Mouse (Mus musculus): ENCODE measurements at regions not wholly inside any gene's neighbourhood (a gene's known extent, or its start where the extent isn't known, plus 50 kb on each side); places are given as distances from the start of the nearest gene placed in this dataset.

DNA sequence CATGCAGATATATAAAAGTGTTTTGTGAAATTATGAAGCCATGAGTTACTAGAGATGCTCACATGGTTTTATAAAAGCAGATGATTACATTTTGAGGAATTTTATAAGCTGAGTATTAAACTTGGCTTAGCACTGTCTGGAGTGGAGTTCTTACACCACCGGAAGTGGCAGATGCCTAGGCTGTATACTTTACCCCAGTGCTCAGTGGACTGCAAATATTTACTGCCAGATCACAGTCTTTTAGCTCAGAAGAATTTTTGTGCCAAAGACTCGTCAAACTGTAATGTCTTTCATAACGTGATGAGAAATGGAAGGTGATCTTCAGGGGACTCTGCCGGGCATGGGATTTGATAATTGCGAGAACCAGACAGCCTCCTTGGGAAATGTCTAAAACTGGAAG is 136.1 kb upstream of the 9330182O14Rik start:
- DNase-seq: no peak

DNA sequence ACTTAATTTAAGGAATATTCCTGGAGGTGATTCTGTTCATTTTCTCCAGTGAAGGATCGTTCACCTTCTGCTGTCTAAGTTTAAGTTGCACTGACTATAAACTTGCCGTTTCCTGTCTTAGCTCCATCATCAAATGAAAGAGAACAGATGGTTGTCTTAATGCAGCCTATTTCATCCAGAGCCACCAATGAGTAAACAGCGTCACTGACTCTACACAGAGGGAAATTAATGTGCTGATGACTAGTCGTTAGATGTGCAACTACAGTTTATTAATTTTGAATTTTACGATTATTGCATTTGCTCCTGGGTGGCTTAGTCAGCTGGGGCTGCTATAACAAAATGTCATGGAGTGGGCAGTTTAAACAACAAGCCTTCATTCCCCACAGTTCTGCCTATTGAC is 134.1 kb upstream of the 9330182O14Rik start:
- DNase-seq: no peak

DNA sequence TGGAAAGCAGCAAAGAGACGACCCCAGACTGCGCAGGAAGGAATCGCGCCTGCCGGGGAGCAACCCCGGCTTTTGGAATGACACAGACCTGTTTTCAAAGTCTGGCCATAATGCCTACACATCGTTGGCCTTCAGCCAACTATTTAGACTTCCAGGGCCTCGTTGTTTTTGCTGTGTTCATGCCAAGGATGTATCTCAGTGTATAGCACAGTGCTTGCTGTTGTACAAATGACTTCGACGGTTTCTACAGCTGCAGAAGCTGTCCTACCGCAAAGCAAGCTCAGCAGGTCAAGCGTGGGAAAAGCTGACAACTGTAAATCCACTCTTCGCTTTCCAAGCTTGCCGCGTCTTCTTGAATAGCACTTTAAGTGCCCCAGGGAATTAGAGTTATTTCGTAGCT is 129.1 kb upstream of the 9330182O14Rik start:
- no peak for DNase-seq

DNA sequence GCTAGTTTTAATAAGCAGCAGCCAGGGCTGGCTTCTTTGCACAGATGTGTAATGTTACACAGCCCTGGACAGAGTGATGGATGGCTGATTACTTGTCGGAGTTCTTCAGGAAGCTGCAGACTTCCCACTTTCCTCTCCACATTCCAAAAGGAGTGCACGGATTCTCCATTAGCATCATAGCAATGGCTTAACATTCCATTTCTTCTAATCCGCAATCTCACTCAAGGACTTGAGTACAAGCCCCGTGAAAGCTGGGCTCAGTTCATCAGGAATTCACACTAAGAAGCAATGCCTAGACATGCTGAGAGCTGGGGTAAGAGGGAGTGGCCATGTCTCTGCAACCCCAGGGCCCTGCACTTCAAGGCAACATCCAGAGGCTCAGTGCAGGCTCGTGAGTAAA is 126.3 kb upstream of the 9330182O14Rik start:
- DNase-seq: no peak

DNA sequence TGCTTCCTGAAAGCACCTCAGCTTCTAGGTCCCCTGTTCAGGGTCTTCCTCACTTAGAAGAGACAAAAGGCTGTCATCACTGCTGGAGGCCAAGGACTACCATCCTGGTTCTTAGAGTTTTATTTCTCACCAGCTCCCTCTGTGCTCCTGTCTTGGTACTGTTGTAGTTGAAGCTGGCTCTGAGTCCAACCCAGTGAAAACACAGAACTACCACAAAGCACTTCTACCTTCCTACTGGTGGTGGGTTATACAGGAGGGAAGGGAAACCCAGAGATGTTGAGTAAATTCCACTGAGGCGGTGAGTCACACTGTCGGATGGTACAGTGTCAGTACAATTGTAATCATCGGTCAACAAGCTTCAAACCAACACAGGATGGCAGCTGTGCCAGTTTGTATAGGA is 120.3 kb upstream of the 9330182O14Rik start:
- no peak for DNase-seq

DNA sequence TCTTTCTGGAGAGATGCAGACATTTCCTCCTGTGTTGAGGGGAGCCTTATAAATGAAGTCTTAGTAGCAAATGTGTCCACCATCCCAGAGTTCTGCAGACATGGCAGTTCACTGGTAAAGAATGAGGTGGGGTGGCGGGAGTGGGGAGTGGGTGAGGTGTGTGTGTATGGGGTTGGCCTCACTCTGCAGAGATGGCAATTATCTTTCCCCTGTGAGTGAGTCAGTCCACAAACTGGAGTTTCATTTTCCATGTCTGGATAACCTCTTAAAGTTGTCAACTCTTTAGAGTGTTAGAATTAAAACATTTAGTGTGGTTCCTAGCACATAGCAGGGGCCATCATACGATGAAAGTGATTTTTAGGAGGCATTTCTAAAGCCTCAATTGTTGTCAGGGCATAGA is 117.1 kb upstream of the 9330182O14Rik start:
- DNase-seq: no peak

DNA sequence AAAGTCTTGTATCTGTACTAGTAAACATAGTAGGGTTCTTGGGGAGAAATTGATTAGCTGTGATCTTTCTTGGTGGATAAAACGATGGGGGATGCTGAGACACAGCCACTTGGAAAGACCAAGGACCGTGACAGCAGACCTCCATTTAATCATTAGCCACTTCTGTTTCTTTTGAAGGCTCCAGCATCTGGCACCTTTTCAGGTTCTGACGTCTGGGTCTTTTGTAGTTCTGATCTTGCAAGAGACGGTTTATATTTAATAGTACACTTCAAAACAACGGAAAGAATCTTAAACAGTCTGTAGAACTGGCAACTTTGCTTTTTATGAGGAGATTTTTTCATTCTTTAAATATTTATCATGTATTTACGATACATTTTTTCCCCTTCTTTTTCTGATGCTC is 116.6 kb upstream of the 9330182O14Rik start:
- peak; percentile 14 for DNase-seq

DNA sequence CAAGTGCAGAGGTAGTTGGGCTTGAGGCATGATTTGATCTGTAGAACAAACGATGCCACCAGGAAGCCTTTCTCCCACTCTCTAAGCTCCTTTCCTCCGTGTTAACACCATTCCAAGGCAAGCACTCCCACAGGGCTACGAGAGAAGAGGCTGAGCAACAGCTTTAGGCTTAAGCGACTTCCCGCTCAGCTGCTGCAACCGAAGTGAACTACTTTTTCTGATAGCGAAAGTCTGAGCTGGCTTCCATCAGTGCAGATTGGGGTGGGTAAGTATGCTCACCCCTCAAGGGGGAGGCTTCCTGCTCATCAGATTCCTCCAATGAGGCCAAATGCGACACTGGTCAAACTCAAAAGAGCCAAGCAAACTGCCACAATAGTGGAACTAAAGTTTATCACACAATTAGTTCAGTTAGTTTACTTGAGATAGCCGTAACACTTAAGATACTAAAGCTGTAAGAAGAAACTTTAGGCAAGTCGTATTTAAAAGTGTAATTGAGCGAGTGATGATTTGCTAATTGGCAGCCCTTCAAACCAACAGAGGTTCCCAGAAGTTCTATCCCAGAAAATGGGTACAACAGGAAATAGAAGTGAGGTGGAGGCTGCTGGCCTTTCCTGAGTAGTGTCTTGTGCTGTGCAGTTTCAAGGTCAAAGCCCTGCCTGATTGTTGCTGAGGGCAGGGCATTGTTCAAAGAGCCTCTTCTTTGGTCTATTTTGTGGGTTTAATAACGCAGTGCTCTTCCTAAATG is 115.9 kb upstream of the 9330182O14Rik start:
- DNase-seq: no peak

DNA sequence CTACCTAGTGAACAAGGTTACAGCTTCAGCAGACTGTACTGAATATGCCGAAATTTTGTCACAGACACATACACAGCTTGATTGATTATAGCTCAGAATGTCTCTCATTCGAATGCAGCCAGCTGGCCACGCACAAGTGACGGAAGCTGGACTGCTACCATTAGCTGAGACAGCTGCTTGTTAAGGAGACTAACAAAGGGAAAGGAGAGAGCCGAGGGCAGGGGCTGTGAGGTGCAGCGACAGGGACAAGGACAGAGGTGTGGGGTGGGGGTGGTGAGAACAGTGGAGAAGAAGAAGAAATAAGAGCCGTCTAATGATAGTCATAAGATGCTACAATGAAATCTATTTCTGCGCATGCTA is 115.4 kb upstream of the 9330182O14Rik start:
- no peak for DNase-seq

DNA sequence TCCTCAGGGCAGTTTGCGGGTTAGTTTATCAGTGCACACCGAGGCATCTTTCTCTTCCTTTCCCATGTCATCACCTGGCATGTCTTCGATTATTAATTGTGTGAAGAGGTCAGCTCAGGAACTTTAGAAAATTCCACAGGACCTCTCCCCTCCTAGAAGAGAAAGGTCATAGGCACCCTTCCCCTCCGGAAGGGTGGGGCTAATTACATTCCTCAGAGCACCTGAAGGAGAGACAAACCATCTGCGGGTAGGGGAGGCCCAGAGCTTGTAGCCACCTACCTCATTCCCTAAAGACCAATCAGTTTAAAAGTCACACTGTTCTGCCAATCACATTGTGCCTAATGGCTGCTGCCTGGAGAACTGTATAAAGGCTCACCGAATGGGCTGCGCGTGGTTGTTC is 114.9 kb upstream of the 9330182O14Rik start:
- no peak for DNase-seq

DNA sequence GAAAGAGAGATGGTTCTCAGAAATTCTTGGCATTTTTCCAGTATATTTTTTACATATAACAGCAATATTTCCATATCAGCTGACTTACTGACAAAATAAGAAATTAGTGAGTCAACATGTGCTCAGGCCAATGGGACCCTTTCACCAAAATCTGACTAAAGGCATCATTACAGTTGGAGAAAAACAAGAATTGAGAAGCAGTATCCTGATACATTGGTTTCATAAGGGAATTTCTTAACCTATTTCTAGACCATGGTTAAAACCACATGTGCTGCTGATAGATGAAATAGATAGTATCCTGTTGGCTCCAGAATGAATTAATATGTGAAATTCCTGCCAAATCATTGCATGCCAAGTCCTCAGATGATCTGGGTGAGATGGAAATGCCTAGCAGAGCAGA is 114.1 kb upstream of the 9330182O14Rik start:
- DNase-seq: no peak

DNA sequence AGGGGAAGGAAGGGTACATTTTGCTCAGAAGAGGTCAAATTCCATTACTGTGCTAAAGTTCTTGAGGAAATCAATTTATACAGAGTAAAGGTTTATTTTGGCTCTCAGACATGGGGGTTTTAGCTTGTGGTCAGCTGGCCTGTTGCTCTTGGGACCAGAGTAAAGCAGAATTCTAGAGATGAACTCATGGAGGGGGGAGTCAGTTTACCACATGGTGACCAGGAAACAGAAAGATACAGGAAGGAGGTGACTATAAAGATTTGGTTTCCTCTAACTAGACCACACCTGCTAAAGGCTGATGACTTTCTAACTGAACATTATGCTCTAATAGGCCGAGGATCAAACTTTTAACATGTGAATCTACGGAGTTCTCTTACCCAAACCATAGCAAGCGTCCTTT is 113.5 kb upstream of the 9330182O14Rik start:
- DNase-seq: no peak

DNA sequence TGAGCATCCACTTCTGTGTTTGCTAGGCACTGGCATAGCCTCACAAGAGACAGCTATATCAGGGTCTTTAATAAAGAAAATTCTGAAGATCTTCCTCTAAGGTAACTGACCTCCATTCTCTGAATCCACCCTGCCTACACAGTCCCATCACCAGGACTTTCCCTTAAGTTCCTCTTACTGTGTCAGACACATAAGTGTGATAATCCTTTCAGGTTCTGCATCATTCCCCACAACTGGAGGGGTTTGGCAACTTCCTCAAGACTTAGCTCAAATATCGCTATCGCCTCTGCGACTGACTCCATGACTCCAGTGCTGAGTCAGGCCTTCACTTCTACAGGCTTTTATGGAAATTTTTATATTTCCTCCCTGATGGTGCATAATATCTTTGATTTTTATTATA is 111.0 kb upstream of the 9330182O14Rik start:
- DNase-seq: no peak

DNA sequence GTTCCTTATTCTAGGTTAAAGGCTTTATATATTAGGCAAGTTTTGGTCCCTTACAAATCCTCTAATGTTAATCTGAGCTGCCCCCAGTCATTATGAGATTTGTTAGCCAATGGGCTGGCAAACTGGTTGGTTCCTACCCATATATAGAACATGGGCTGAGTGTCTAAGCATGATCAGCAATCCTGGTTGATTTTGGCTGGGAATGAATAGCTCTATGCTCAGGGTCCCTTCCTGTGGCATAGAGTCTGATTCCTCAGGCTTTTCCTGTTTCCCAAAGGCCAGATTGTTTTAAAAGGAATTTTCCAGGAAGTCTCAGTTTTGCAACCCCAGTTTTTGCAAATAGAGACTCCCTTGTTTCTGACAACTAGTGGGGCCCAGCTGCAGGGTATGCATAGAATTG is 102.1 kb upstream of the 9330182O14Rik start:
- DNase-seq: no peak

DNA sequence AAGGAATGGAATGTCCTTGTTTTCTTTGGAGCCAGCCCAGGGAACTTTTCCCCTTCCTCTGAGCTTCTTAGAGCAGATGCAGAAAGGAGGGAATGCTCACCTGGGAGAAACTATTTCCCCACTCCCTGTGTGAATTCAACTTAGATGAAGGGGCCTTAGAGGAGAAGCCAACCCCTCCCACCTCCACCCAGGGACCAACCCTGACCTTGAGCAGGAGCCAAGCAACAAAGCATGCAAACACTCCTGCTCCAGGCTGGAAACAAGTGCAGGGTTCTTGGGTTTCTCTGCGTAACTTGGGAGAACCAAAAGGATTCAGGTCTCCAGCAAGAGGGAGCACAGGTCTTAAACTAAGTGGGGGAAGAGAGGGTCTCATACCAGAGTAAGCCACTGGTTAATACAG is 98.0 kb upstream of the 9330182O14Rik start:
- DNase-seq: no peak

DNA sequence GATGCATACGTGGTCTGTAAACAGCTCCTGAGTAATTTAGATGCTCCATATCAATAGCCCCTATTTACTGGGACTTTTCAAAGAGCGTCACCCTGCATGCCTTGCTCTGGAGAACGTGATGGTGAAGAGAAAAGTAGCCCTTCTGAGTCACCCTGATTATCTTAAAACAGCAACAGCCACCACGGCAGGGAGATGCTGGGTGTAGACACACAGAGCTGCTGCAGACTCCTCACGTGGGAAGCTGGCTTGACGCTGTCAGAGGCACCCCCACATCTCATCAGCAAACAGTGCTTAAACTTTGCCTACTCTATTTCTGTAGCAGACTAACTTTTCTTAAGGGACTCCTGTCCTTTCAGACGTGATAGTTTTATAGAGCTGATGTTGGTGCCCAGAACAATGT is 96.9 kb upstream of the 9330182O14Rik start:
- DNase-seq: no peak

DNA sequence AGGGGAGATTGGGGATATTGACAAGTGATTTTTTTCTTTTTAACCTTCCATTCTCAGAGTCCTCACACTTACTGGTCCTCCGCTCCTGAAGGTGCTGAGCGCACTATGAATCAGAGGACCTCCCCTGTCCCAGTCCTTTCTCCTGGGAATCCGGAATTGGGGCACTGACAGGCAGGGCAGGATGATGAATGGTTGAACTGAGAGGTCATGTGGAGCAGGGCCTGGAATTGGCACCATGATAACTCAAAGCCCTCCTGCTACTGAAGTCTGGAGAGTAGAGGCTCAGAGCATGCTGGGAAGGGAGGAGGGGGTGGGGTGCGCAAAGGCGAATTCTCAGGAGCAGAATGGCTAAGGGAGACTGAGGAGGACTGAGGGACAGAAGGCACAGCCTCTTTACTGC is 87.9 kb upstream of the 9330182O14Rik start:
- no peak for DNase-seq

DNA sequence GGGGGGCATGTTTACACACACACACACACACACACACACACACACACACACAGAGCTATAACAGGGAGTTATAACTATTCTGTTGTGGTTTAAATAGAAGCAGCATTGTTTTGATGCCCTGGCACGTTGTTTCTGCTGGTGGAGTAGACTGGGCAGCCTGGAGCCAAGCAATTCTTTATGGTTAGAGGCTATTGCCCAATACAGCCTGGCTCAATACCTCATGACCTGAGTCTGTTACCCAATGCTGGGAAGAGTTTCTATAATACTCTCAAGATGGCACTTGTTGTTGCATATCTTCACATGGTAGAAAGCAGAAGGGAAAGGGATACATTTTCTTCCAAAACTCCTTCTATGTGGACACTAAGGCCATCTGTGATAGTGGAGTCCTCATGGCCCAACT is 87.1 kb upstream of the 9330182O14Rik start:
- DNase-seq: no peak

DNA sequence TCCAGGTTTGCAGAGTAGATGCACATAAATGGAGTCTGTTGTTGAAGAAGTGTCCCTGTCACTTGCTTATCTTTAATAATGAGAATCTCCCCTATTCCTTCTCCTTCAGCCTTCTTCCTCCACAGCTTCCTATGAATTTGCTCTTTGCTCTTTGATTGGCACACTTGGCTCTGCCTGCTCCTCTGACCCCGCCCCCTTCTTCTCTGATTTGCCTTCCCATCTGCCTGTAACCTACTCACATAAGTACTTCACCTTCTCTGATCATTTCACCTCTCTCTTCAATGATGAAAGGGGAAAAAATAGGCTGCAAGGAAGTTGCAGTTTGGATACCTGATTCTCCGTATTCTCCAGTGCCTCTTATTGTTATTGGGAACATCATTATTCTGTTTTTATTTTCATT is 66.1 kb upstream of the 9330182O14Rik start:
- DNase-seq: no peak

DNA sequence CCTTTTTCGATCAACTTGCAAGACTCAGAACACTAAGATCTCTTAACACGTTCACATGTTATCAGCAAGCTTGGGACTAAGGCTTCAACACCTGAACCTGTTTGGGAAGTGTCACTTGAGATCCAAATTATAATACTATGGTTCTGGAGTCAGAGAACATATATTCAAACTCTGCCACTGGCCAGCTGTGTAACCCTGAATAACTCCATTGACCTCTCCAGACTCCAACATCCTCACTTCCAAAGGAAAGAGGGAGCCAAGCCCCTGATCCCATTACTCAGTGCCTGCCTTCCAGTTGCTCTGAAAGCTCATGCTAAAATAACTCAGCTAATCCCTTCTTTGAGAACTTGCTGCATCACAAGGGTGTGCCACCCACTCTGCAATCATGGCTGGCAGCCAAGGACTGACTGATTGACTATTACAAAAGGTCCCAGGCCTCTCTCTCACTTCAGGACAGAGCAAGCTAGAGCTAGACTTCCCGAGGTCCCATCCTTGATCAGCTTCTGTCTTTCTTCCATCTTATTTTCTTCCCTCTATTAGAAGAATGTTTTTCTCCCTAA is 58.8 kb upstream of the 9330182O14Rik start:
- peak; percentile 12 for DNase-seq

DNA sequence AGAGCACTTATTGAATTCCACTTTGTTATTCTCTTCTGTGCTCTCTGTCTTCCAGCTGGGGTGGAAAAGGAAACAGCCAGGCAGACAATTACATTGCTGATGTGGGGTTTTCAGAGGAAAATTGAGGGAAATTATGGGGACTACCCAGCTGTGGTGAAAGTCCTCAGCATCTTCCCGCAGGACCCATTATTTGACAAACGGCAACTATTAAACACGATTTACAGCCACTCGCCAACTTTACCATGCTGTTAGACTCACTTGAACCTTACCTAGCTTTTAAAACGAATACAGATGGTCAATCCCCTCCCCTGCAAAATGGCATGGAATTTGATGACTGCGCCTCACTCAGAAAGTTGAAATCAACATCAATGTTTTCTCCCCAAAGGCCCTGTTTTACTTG is 54.3 kb upstream of the 9330182O14Rik start:
- DNase-seq: no peak

All from kidney, postnatal 14 days (tissue).